Mouse (Mus musculus) liver, embryonic 13.5 days (tissue): Measurements from ENCODE around the gene Olfr631. TPM values are rescaled to one million over a fixed set of nuclear protein-coding genes. Genes with fewer than 3 reads are reported as not detected.

ENCODE experiments used
- ATAC-seq: fragments of 200-750 bp; cut with Nextera tagmentation; 2 replicates; pipeline ENCODE4 v1.8.0; 2017; ENCODE audit warnings: low read depth, mild to moderate bottlenecking, moderate number of reproducible peaks, moderate library complexity
- DNase-seq: peaks from one replicate; pipeline ENCODE4 v3.0.0; 2022
- H3K27ac ChIP-seq: fragments of 300-500 bp; sonication (generic); 2 replicates; pipeline ENCODE4 v1.5.1; 2015; ENCODE audit warnings: moderate library complexity, mild to moderate bottlenecking, inconsistent platforms
- H3K27me3 ChIP-seq: fragments of 300-500 bp; sonication (generic); 2 replicates; pipeline ENCODE4 v1.6.1; 2015; ENCODE audit warnings: mild to moderate bottlenecking, inconsistent platforms
- H3K36me3 ChIP-seq: fragments of 300-500 bp; sonication (generic); 2 replicates; pipeline ENCODE4 v1.6.1; 2015; ENCODE audit warnings: mild to moderate bottlenecking, inconsistent platforms
- H3K4me1 ChIP-seq: fragments of 300-500 bp; sonication (generic); replicated peaks from 2 replicates; pipeline ENCODE4 v1.6.1; 2015; ENCODE audit warnings: inconsistent platforms
- H3K4me2 ChIP-seq: fragments of 300-500 bp; sonication (generic); 2 replicates; pipeline ENCODE4 v1.6.1; 2015; ENCODE audit warnings: inconsistent platforms, mild to moderate bottlenecking, moderate library complexity
- H3K4me3 ChIP-seq: fragments of 300-500 bp; sonication (generic); replicated peaks from 2 replicates; pipeline ENCODE4 v1.5.1; 2015; ENCODE audit warnings: mild to moderate bottlenecking, inconsistent platforms
- H3K9ac ChIP-seq: fragments of 300-500 bp; sonication (generic); 2 replicates; pipeline ENCODE4 v1.6.1; 2015; ENCODE audit warnings: mild to moderate bottlenecking, inconsistent platforms
- H3K9me3 ChIP-seq: fragments of 300-500 bp; sonication (generic); replicated peaks from 2 replicates; pipeline ENCODE4 v1.6.1; 2016; ENCODE audit warnings: inconsistent platforms
- WGBS: fragments of 180-500 bp; shearing (Covaris S2); methylation state at CpG from one replicate; pipeline ENCODE4 v1.1.7; 2015; ENCODE audit not compliant: insufficient replicate concordance; 5-methylcytosine and 5-hydroxymethylcytosine counted together
- polyA plus RNA-seq: library from polyadenylated mRNA; unstranded; fragments of >200 nt; fragmentation: Nextera tagmentation; extraction: Ambion mirVana; gene quantifications from 2 replicates; pipeline ENCODE4 v1.2.1, GENCODE M21; 2015

Olfr631 gene
- polyA plus RNA-seq, 1 experiment from 2014 or later = not detected

GRCm38 (mm10) chr7:103971782-103972181 lies 43.2 kb downstream of the Olfr631 start:
- no peak overlapping the region for H3K9ac ChIP-seq
- H3K4me2 ChIP-seq = no peak overlapping the region
- H3K4me1 ChIP-seq = no peaks in the 10 kb centered on the region
- H3K9me3 ChIP-seq = no peaks in the 10 kb centered on the region
- no peak overlapping the region for H3K4me3 ChIP-seq
- ATAC-seq (no peak), DNase-seq (no peak)
- H3K27ac ChIP-seq = no peak overlapping the region
- 20% methylated on average over 1 of the region's 1 CpGs for WGBS
- no peaks in the 10 kb centered on the region for H3K36me3 ChIP-seq
- no peaks in the 10 kb centered on the region for H3K27me3 ChIP-seq

Other genes with a start within 250 kb of the Olfr631 start
- gene Olfr625-ps1, start 246.1 kb upstream of the Olfr631 start, polyA plus RNA-seq = not detected in 2 replicates
- not detected in 2 replicates for gene Olfr243, start 214.2 kb upstream of the Olfr631 start, polyA plus RNA-seq
- not detected in 2 replicates for gene Olfr628, start 198.5 kb upstream of the Olfr631 start, polyA plus RNA-seq
- gene Olfr629, start 183.9 kb upstream of the Olfr631 start, polyA plus RNA-seq = 0.08 and 0.17 TPM in 2 replicates
- gene Olfr630, start 171.5 kb upstream of the Olfr631 start, polyA plus RNA-seq = not detected in 2 replicates
- not detected in 2 replicates for gene Olfr69, start 157.2 kb upstream of the Olfr631 start, polyA plus RNA-seq
- gene Olfr68, start 149.1 kb upstream of the Olfr631 start, polyA plus RNA-seq = not detected in 2 replicates
- gene Olfr67, start 137.0 kb upstream of the Olfr631 start, polyA plus RNA-seq = not detected in 2 replicates
- 49,070 and 53,102 TPM in 2 replicates for gene Hbb-bt, start 114.8 kb upstream of the Olfr631 start, polyA plus RNA-seq
- 91,050 and 104,119 TPM in 2 replicates for gene Hbb-bs, start 100.7 kb upstream of the Olfr631 start, polyA plus RNA-seq
- 0.32 and 0.36 TPM in 2 replicates for gene Hbb-bh2, start 88.3 kb upstream of the Olfr631 start, polyA plus RNA-seq
- gene Hbb-bh1, start 85.7 kb upstream of the Olfr631 start, polyA plus RNA-seq = 367 and 436 TPM in 2 replicates
- gene Hbb-y, start 75.6 kb upstream of the Olfr631 start, polyA plus RNA-seq = 3,309 and 4,306 TPM in 2 replicates
- gene Olfr66, start 42.6 kb upstream of the Olfr631 start, polyA plus RNA-seq = not detected in 2 replicates
- gene Olfr64, start 34.3 kb upstream of the Olfr631 start, polyA plus RNA-seq = not detected in 2 replicates
- gene Olfr65, start 25.3 kb upstream of the Olfr631 start, polyA plus RNA-seq = not detected in 2 replicates
- 0.21 and 0.33 TPM in 2 replicates for gene Olfr632, start 5.5 kb downstream of the Olfr631 start, polyA plus RNA-seq
- not detected in 2 replicates for gene Olfr633, start 15.6 kb downstream of the Olfr631 start, polyA plus RNA-seq
- gene Olfr635, start 42.3 kb downstream of the Olfr631 start, polyA plus RNA-seq = not detected in 2 replicates
- not detected in 2 replicates for gene Olfr638, start 69.9 kb downstream of the Olfr631 start, polyA plus RNA-seq
- not detected in 2 replicates for gene Olfr639, start 88.5 kb downstream of the Olfr631 start, polyA plus RNA-seq
- not detected in 2 replicates for gene Olfr640, start 96.7 kb downstream of the Olfr631 start, polyA plus RNA-seq
- gene Olfr641, start 106.6 kb downstream of the Olfr631 start, polyA plus RNA-seq = not detected in 2 replicates
- gene Olfr642, start 123.8 kb downstream of the Olfr631 start, polyA plus RNA-seq = not detected in 2 replicates
- not detected in 2 replicates for gene 4930516K23Rik, start 132.6 kb downstream of the Olfr631 start, polyA plus RNA-seq
- not detected in 2 replicates for gene Olfr644, start 143.0 kb downstream of the Olfr631 start, polyA plus RNA-seq
- not detected in 2 replicates for gene Olfr645, start 156.6 kb downstream of the Olfr631 start, polyA plus RNA-seq
- not detected in 2 replicates for gene Olfr646, start 176.0 kb downstream of the Olfr631 start, polyA plus RNA-seq
- not detected in 2 replicates for gene Ubqln5, start 201.0 kb downstream of the Olfr631 start, polyA plus RNA-seq
- not detected in 2 replicates for gene Olfr643, start 208.6 kb downstream of the Olfr631 start, polyA plus RNA-seq
- not detected in 2 replicates for gene Ubqln3, start 214.5 kb downstream of the Olfr631 start, polyA plus RNA-seq
- gene Ubqlnl, start 221.7 kb downstream of the Olfr631 start, polyA plus RNA-seq = not detected in 2 replicates
- 0.15 TPM in 1 of 2 replicates, not detected in the other for gene Olfm5, start 236.0 kb downstream of the Olfr631 start, polyA plus RNA-seq